9 mouse cellular contexts compared by ENCODE assay signal in the genomic region with DNA sequence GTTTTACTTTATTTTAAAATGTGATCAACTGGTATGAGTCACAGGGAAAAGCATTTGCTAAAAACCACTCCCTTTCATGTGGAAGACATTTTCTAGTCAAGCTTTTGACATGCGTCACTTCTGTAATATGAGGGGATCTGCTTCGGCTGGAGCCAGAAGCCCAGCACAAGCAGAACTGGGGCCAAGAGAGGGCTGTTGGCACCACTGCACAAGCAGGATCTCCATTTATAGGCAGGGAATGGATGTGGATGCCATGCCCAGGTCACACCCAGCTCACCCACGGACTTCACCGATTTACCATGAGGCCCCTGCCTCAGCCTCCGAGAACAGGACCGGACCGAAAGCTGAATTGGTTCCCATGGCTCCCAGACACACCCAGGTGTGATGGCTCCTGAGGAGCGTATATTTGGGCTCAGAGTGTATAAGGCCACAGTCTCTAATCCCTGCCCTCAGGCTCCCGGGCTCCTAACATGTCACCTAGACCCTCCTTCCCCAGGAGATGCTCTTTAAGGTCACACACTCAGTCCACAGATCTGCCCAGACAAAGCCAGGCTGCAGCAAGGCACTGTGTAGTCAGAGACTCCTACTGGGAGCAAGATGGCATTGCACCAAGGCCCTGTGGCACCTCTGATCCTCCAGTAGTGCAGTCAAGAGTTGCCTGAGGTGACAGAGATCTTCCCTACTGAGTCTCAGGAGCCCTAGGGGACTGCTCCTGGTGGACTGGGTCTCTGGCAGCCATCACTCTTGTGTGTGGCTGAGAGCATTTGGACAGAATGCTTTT. TPM values are rescaled to one million over a fixed set of nuclear protein-coding genes. Genes with fewer than 3 reads are reported as not detected.
DNase-seq lines count a peak whose midpoint lies in the region; ATAC-seq and TF ChIP-seq lines count a peak whose summit lies in the region.
"Had no signal": no experiment of that assay in that cellular context is flagged by ENCODE, and none has a peak within 500 bp of the region (broad histone marks: within the 10 kb centered on the region; RNA-seq: fewer than 3 reads in every experiment).

No protein-coding gene starts in this region.

- intact Hi-C loops in heart, postnatal 14 days (cut with DNase I), result no loop called here

- H3K27me3 ChIP-seq in heart, postnatal 0 days (ENCODE audit: control insufficient read depth, insufficient read depth, low read length), result no peaks in the 10 kb centered on the region
- no peaks in the 10 kb centered on the region for H3K27me3 ChIP-seq in thymus, adult 2 months (ENCODE audit: control insufficient read depth, insufficient read depth, low read length)
- H3K27me3 ChIP-seq in embryonic facial prominence, embryonic 15.5 days, result no peaks in the 10 kb centered on the region

- ATAC-seq in heart, postnatal 0 days (ENCODE audit: insufficient read depth, low read depth), result peak; percentile 39; the same call in 1 of the 2 replicates
- ATAC-seq in embryonic facial prominence, embryonic 15.5 days (ENCODE audit: insufficient number of reproducible peaks, low FRiP score, low TSS enrichment, low read depth), result 0 out of 2 replicates have a peak, but pooled peaks have one; percentile 15
- ATAC-seq in monocyte, adult 5-6 weeks (replicated peaks; ENCODE audit: insufficient number of reproducible peaks, low FRiP score, low TSS enrichment, poor library complexity, severe bottlenecking), result no peak

- 75% methylated on average over 9 of the region's 9 CpGs for WGBS in heart, postnatal 0 days
- 89% methylated on average over 9 of the region's 9 CpGs for WGBS in thymus, adult 2 months
- 49% methylated on average over 9 of the region's 9 CpGs for WGBS in embryonic facial prominence, embryonic 15.5 days

- H3K4me3 ChIP-seq in heart, postnatal 0 days (ENCODE audit: low read depth, low read length), result no peak overlapping the region
- H3K4me3 ChIP-seq in thymus, adult 2 months (ENCODE audit: control insufficient read depth, insufficient read depth, low read length), result no peak overlapping the region
- H3K4me3 ChIP-seq in embryonic facial prominence, embryonic 15.5 days (replicated peaks), result no peak overlapping the region

- no peaks in the 10 kb centered on the region for H3K9me3 ChIP-seq in heart, postnatal 0 days (replicated peaks; ENCODE audit: control insufficient read depth, low read length)
- no peaks in the 10 kb centered on the region for H3K9me3 ChIP-seq in embryonic facial prominence, embryonic 15.5 days (replicated peaks)

- TF ChIP-seq EP300 in heart, postnatal 0 days (IDR thresholded peaks at IDR 0.05; ENCODE audit: low read depth), result no peak

- TF ChIP-seq POLR2A in thymus, adult 2 months (IDR thresholded peaks at IDR 0.05; ENCODE audit: control insufficient read depth, extremely low read depth, insufficient read depth, low read length, poor library complexity), result no peak

- peaks cover 28% of the 10 kb centered on the region for H3K4me1 ChIP-seq in heart, postnatal 0 days (ENCODE audit: control insufficient read depth, insufficient read depth)
- peaks cover 54% of the 10 kb centered on the region for H3K4me1 ChIP-seq in thymus, adult 2 months (replicated peaks; ENCODE audit: control insufficient read depth, insufficient read depth, low read length)
- H3K4me1 ChIP-seq in embryonic facial prominence, embryonic 15.5 days, result peaks cover 62% of the 10 kb centered on the region

- peak overlapping the region; percentile 28; the same call in 1 of the 2 replicates for H3K27ac ChIP-seq in heart, postnatal 0 days (ENCODE audit: low read depth)
- H3K27ac ChIP-seq in thymus, adult 2 months (ENCODE audit: control insufficient read depth, insufficient read depth, low read length), result no peak overlapping the region
- H3K27ac ChIP-seq in embryonic facial prominence, embryonic 15.5 days (replicated peaks), result peak overlapping the region; percentile 73

- H3K36me3 ChIP-seq in heart, postnatal 0 days (replicated peaks; ENCODE audit: control insufficient read depth, insufficient read depth, low read length), result peaks cover 5% of the 10 kb centered on the region
- H3K36me3 ChIP-seq in thymus, adult 2 months (ENCODE audit: control insufficient read depth, insufficient read depth, low read length), result no peaks in the 10 kb centered on the region
- H3K36me3 ChIP-seq in embryonic facial prominence, embryonic 15.5 days, result peaks cover 5% of the 10 kb centered on the region; the same call in 1 of the 2 replicates

- H3K4me2 ChIP-seq in heart, postnatal 0 days (ENCODE audit: low read depth, low read length), result no peak overlapping the region
- H3K4me2 ChIP-seq in embryonic facial prominence, embryonic 15.5 days (replicated peaks), result no peak overlapping the region

- no peak for DNase-seq in heart, postnatal 0 days (ENCODE audit: low spot score)
- no peak for DNase-seq in heart, postnatal 14 days
- peak; percentile 37 for DNase-seq in thymus, adult 2 months
- no peak for DNase-seq in thymus, adult 18-20 months
- DNase-seq in thymus, postnatal 4 days, result peak; percentile 63
- DNase-seq in B cell, adult 2 months, result no peak
- DNase-seq: adrenal gland, adult 2 months had no signal

- peak; percentile 46 for TF ChIP-seq CTCF in heart, postnatal 0 days (IDR thresholded peaks at IDR 0.05; ENCODE audit: low read depth)
- TF ChIP-seq CTCF in thymus, adult 2 months (IDR thresholded peaks at IDR 0.05; ENCODE audit: borderline replicate concordance, control insufficient read depth, extremely low read depth, insufficient read depth, low read length, poor library complexity), result peak; percentile 35; the same call in 1 of the 2 replicates

- no peak overlapping the region for H3K9ac ChIP-seq in heart, postnatal 0 days (replicated peaks; ENCODE audit: low read depth, low read length)
- no peak overlapping the region for H3K9ac ChIP-seq in embryonic facial prominence, embryonic 15.5 days

RNA-seq across cellular contexts. Expression of a gene that starts 59.9 kb away (rescaled TPM):
- total RNA-seq in heart, postnatal 0 days (2014; rRNA removed; ENCODE audit: low replicate concordance), result 30.0 and 35.4 TPM in 2 replicates
- polyA plus RNA-seq in heart, postnatal 0 days (2015; fragmentation: Nextera tagmentation; extraction: Ambion mirVana), result 24.6 and 30.3 TPM in 2 replicates
- total RNA-seq in heart, postnatal 14 days (2021), result 10 to 100 TPM; 41.9 to 42.7 TPM
- polyA plus RNA-seq in thymus, adult 2 months (2012; rRNA removed), result 22.2 and 29.0 TPM in 2 replicates
- 40.0 and 51.5 TPM in 2 replicates for polyA plus RNA-seq in embryonic facial prominence, embryonic 15.5 days (2015; fragmentation: Nextera tagmentation; extraction: Ambion mirVana)
- 39.5 to 77.2 TPM (median 42.9 TPM) in 3 replicates for total RNA-seq in monocyte, adult 5-6 weeks (2017)

Comparison
In these comparisons a context has a peak if more than half of its experiments do, and no peak if none do; other contexts are left out.
1. DNase-seq: peak in thymus, adult 2 months (single experiment) and thymus, postnatal 4 days (single experiment); none in heart, postnatal 0 days (single experiment), heart, postnatal 14 days (0 of 2), thymus, adult 18-20 months (0 of 2) and B cell, adult 2 months (0 of 2).